Mouse (Mus musculus): ENCODE data around the gene Tmem106a.
A peak's percentile ranks its signal among the peaks of the same experiment; 100 is the strongest.

Tmem106a gene

DNA sequence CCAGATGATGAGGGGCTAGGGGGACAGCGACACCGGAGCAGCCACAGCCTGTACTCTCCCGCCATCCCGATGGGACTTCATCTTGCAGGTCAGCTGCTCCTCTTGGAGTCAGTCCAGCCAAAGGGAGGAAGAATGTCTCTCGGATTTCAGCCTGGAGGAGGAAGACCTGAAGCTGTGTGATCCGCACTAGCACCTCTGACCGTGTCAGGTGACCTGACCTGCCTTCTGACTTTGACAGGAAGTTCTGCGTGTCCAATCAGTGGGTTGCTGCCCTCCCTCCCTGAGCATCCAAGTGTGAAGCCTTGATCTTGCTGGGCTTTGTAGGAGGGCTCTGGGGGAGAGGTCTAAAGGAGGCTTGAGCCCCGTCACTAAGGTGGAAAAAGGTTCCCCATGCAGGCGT lies 53.6 kb downstream of the Tmem106a start:
- DNase-seq (ENCODE audit: inconsistent age in 2 of 2, low spot score in 1 of 2) = no peak

DNA sequence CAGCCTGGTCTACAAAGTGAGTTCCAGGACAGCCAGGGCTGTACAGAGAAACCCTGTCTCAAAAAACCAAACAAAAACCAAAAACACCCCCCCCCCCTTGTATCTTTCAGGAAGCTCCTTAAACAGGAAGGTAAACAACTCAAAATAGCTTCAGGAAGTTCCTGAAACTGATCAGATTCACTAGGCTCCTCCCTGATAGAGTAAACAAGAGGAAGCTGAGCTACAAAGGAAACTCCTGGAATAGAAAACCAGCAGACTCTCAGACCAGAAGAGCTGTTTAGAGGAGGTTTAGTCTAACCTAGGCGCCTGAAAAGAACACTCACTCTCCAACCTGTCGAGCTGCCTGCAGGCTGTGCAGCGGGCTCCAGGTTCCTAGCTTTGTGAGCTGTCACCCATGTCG lies 57.7 kb downstream of the Tmem106a start:
- DNase-seq (ENCODE audit: inconsistent age in 2 of 2, low spot score in 1 of 2) = no peak

DNA sequence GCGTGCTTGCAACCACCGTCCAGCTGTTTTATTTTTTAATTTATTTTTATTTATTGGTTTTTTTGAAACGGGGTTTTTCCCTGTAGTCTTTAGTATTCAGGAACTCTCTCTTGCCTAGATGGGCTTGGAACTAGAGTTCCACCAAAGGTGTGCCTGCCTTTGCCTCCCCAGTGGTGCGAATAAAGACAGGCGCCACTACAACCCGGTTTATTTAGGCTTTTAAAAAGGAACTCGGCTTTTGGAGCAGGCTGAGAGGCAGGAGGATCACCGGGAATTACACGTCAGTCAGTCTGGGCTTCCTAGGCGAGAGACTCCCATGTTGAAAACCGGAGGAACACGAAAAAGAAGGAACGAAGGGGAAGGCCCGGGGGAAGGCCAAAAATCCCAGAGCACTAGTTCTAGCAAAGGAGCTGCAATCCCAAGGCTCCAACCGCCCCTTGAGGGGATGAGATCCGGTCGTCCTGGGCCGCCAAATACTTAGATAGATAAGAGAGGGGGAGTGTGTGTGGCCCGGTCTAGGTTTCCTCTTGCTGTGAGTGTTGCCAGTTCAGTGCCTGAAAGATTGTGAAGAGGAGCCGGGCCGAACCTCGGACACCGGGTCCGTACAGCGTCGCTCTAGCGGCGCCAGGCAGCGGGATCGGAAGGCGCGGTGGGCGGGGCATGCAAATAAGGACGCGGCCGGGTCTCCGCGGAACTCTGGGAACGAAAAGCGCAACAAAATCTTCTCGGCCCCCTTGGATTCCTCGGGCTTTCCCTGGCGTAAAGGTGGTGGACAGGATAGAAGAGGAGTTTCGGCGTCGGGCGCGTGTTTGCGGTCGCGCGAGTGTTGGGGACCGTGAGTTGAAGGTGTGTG lies 59.0 kb downstream of the Tmem106a start:
- peak; percentile 88 to 95 for DNase-seq (ENCODE audit: inconsistent age in 2 of 2, low spot score in 1 of 2)

All from adrenal gland, adult (tissue).